Mouse (Mus musculus): ENCODE results near the gene Kpna4. TPM values are rescaled to one million over a fixed set of nuclear protein-coding genes. Genes with fewer than 3 reads are reported as not detected.
A peak's percentile ranks its signal among the peaks of the same experiment; 100 is the strongest.

Gene Kpna4
- polyA plus RNA-seq, 1 experiment, result 39.5 TPM

- Histone ChIP-seq H3K4me3 (ENCODE audit: insufficient read depth, low read length) (no peak overlapping the region), H3K27ac (ENCODE audit: insufficient read depth, low read depth, low read length) (no peak overlapping the region), H3K4me1 (ENCODE audit: control insufficient read depth, insufficient read depth, low read length) (no peaks in the 10 kb centered on the region)
- no peak for TF ChIP-seq POLR2A (IDR thresholded peaks at IDR 0.05; ENCODE audit: borderline replicate concordance, low read depth, low read length)
- TF ChIP-seq CTCF (IDR thresholded peaks at IDR 0.05; ENCODE audit: low read depth, low read length), result no peak
Measured at GRCm38 (mm10) chr3:69051894-69052293, 75.0 kb downstream of the Kpna4 start.

DNA sequence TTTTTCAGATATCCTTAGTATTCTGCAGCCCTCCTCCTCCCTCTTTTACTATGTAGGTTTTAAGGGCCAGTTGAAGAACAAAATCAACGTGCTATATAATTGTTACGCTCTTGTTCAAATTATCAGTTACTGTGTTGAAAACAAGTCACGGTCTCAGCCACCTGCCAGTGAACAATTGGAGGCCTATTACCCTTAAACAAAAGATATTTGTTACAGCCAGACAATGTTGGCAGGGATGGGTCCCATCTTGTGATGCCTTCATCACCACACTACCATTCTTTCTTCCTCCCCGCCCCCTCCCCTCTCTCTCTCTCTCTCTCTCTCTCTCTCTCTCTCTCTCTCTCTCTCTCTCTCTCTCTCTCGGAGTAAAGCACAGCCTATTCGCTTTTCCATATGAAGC is 77.9 kb downstream of the Kpna4 start:
- TF ChIP-seq CTCF (IDR thresholded peaks at IDR 0.05; ENCODE audit: low read depth, low read length) (no peak), POLR2A (IDR thresholded peaks at IDR 0.05; ENCODE audit: borderline replicate concordance, low read depth, low read length) (no peak)
- no peak overlapping the region for H3K27ac ChIP-seq (ENCODE audit: insufficient read depth, low read depth, low read length)
- no peak overlapping the region for H3K4me3 ChIP-seq (ENCODE audit: insufficient read depth, low read length)
- 0 out of 2 replicates have a peak, but pooled peaks cover 3% of the 10 kb centered on the region for H3K4me1 ChIP-seq (ENCODE audit: control insufficient read depth, insufficient read depth, low read length)

GRCm38 (mm10) chr3:69047684-69048083 is 79.2 kb downstream of the Kpna4 start:
- Histone ChIP-seq H3K27ac (ENCODE audit: insufficient read depth, low read depth, low read length) (no peak overlapping the region), H3K4me3 (ENCODE audit: insufficient read depth, low read length) (no peak overlapping the region), H3K4me1 (ENCODE audit: control insufficient read depth, insufficient read depth, low read length) (peaks cover 5% of the 10 kb centered on the region; the same call in 1 of the 2 replicates)
- no peak for TF ChIP-seq CTCF (IDR thresholded peaks at IDR 0.05; ENCODE audit: low read depth, low read length)
- TF ChIP-seq POLR2A (IDR thresholded peaks at IDR 0.05; ENCODE audit: borderline replicate concordance, low read depth, low read length), result no peak

GRCm38 (mm10) chr3:69046509-69046908 is 80.4 kb downstream of the Kpna4 start:
- H3K27ac ChIP-seq (ENCODE audit: insufficient read depth, low read depth, low read length), result no peak overlapping the region
- TF ChIP-seq POLR2A (IDR thresholded peaks at IDR 0.05; ENCODE audit: borderline replicate concordance, low read depth, low read length), result no peak
- TF ChIP-seq CTCF (IDR thresholded peaks at IDR 0.05; ENCODE audit: low read depth, low read length), result no peak
- H3K4me3 ChIP-seq (ENCODE audit: insufficient read depth, low read length), result no peak overlapping the region
- peaks cover 5% of the 10 kb centered on the region for H3K4me1 ChIP-seq (ENCODE audit: control insufficient read depth, insufficient read depth, low read length)

DNA sequence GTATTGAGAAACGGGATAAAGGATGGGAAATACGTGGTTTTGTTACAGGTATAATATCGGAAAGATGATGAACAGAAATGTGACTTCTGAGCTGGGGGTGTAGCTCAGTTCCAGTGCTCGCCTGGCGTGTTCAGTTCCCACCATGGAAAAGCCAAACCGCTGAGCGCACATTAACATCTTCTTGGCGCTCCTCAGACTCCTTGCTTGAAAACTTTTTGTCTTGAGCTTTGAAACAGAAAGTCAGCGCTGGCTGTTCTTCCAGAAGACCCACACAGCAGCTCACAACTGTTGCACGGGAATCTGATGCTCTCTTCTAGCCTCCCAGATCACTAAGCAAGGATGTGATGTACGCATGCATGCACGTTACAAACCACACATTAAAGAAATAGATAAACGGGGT is 81.2 kb downstream of the Kpna4 start:
- TF ChIP-seq POLR2A (IDR thresholded peaks at IDR 0.05; ENCODE audit: borderline replicate concordance, low read depth, low read length) (no peak), CTCF (IDR thresholded peaks at IDR 0.05; ENCODE audit: low read depth, low read length) (no peak)
- no peak overlapping the region for H3K27ac ChIP-seq (ENCODE audit: insufficient read depth, low read depth, low read length)
- peaks cover 5% of the 10 kb centered on the region for H3K4me1 ChIP-seq (ENCODE audit: control insufficient read depth, insufficient read depth, low read length)
- H3K4me3 ChIP-seq (ENCODE audit: insufficient read depth, low read length), result peak overlapping the region; percentile 100; the same call in 1 of the 2 replicates

DNA sequence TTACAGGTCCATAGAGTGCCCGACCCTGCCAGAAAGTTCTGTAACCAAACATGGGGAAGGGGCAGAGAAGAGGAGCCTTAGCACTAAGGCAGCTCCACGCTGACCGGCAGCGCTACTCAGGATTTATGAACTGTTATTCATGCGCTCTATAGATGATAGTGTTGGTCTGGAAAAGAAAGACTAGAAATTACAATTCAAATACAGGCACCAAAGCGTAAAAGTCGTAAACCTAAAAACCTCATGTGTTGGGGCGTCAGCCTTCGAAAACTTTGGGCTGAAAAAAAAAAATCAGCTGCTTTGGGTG is 81.6 kb downstream of the Kpna4 start:
- peak overlapping the region; percentile 100 for H3K4me3 ChIP-seq (ENCODE audit: insufficient read depth, low read length)
- H3K27ac ChIP-seq (ENCODE audit: insufficient read depth, low read depth, low read length), result peak overlapping the region; percentile 67

GRCm38 (mm10) chr3:69044645-69045399 is 82.1 kb downstream of the Kpna4 start, which contains the start of gene Trim59:
Gene Trim59, minus strand, starts transcription at chr3:69044755.
- TF ChIP-seq POLR2A (IDR thresholded peaks at IDR 0.05; ENCODE audit: borderline replicate concordance, low read depth, low read length) (no peak), CTCF (IDR thresholded peaks at IDR 0.05; ENCODE audit: low read depth, low read length) (no peak)
- peak within 1 kb of the TSS; percentile 67 for H3K27ac ChIP-seq (ENCODE audit: insufficient read depth, low read depth, low read length)

More for the DNA sequence above, 81.6 kb downstream of the Kpna4 start:
- TF ChIP-seq CTCF (IDR thresholded peaks at IDR 0.05; ENCODE audit: low read depth, low read length), result no peak
- TF ChIP-seq POLR2A (IDR thresholded peaks at IDR 0.05; ENCODE audit: borderline replicate concordance, low read depth, low read length), result no peak
- H3K4me1 ChIP-seq (ENCODE audit: control insufficient read depth, insufficient read depth, low read length), result peaks cover 5% of the 10 kb centered on the region

GRCm38 (mm10) chr3:69044167-69044591 is 82.7 kb downstream of the Kpna4 start:
- peak overlapping the region; percentile 57 for H3K27ac ChIP-seq (ENCODE audit: insufficient read depth, low read depth, low read length)
- H3K4me3 ChIP-seq (ENCODE audit: insufficient read depth, low read length), result peak overlapping the region; percentile 100
- TF ChIP-seq CTCF (IDR thresholded peaks at IDR 0.05; ENCODE audit: low read depth, low read length) (no peak), POLR2A (IDR thresholded peaks at IDR 0.05; ENCODE audit: borderline replicate concordance, low read depth, low read length) (no peak)
- H3K4me1 ChIP-seq (ENCODE audit: control insufficient read depth, insufficient read depth, low read length), result peaks cover 10% of the 10 kb centered on the region

More at GRCm38 (mm10) chr3:69044645-69045399, 82.1 kb downstream of the Kpna4 start, which contains the start of gene Trim59:
- Histone ChIP-seq H3K4me1 (ENCODE audit: control insufficient read depth, insufficient read depth, low read length) (peaks cover 8% of the 10 kb centered on the region), H3K4me3 (ENCODE audit: insufficient read depth, low read length) (peak within 1 kb of the TSS; percentile 100)

- H3K4me3 ChIP-seq (ENCODE audit: insufficient read depth, low read length), result peak overlapping the region; percentile 36
- no peak overlapping the region for H3K27ac ChIP-seq (ENCODE audit: insufficient read depth, low read depth, low read length)
- H3K4me1 ChIP-seq (ENCODE audit: control insufficient read depth, insufficient read depth, low read length), result peaks cover 10% of the 10 kb centered on the region
- TF ChIP-seq CTCF (IDR thresholded peaks at IDR 0.05; ENCODE audit: low read depth, low read length) (no peak), POLR2A (IDR thresholded peaks at IDR 0.05; ENCODE audit: borderline replicate concordance, low read depth, low read length) (no peak)
Measured at GRCm38 (mm10) chr3:69041298-69041697, 85.6 kb downstream of the Kpna4 start.

- TF ChIP-seq POLR2A (IDR thresholded peaks at IDR 0.05; ENCODE audit: borderline replicate concordance, low read depth, low read length) (no peak), CTCF (IDR thresholded peaks at IDR 0.05; ENCODE audit: low read depth, low read length) (no peak)
- Histone ChIP-seq H3K27ac (ENCODE audit: insufficient read depth, low read depth, low read length) (no peak overlapping the region; the same call in 1 of the 2 replicates), H3K4me3 (ENCODE audit: insufficient read depth, low read length) (0 out of 2 replicates have a peak overlapping the region, but pooled peaks have one; percentile 1), H3K4me1 (ENCODE audit: control insufficient read depth, insufficient read depth, low read length) (peaks cover 7% of the 10 kb centered on the region)
Measured at GRCm38 (mm10) chr3:69040105-69040504, 86.8 kb downstream of the Kpna4 start.

Data from bone marrow macrophage, adult 2 months (primary cell).